Mouse (Mus musculus): Measurements from ENCODE around the gene E2f6. TPM values are rescaled to one million over a fixed set of nuclear protein-coding genes. Genes with fewer than 3 reads are reported as not detected.

E2f6 gene
- polyA plus RNA-seq, 1 experiment from 2014 or later = 11.7 TPM

- no peak for TF ChIP-seq CTCF (IDR thresholded peaks at IDR 0.05; ENCODE audit: low read depth)
- 34% methylated on average over 9 of the region's 9 CpGs for WGBS
- Histone ChIP-seq H3K9ac (ENCODE audit: low read depth, low read length) (no peak overlapping the region), H3K36me3 (ENCODE audit: control insufficient read depth, insufficient read depth) (no peaks in the 10 kb centered on the region), H3K4me3 (ENCODE audit: low read depth, low read length) (no peak overlapping the region), H3K27me3 (replicated peaks; ENCODE audit: control insufficient read depth, insufficient read depth, low read length) (no peaks in the 10 kb centered on the region), H3K4me2 (replicated peaks; ENCODE audit: low read depth) (no peak overlapping the region), H3K4me1 (replicated peaks; ENCODE audit: control insufficient read depth, insufficient read depth, low read length) (peaks cover 22% of the 10 kb centered on the region), H3K27ac (ENCODE audit: low read depth, low read length) (peak overlapping the region; percentile 65), H3K9me3 (ENCODE audit: control insufficient read depth) (no peaks in the 10 kb centered on the region)
- no peak for ATAC-seq
Observed at GRCm38 (mm10) chr12:16869870-16870404, 59.2 kb downstream of the E2f6 start.

GRCm38 (mm10) chr12:16870405-16871068, 59.8 kb downstream of the E2f6 start:
- WGBS = 18% methylated on average over 8 of the region's 8 CpGs
- H3K4me1 ChIP-seq (replicated peaks; ENCODE audit: control insufficient read depth, insufficient read depth, low read length) = peaks cover 26% of the 10 kb centered on the region
- no peak overlapping the region for H3K9ac ChIP-seq (ENCODE audit: low read depth, low read length)
- TF ChIP-seq CTCF (IDR thresholded peaks at IDR 0.05; ENCODE audit: low read depth) = 0 out of 2 replicates have a peak, but pooled peaks have one; percentile 2
- H3K4me3 ChIP-seq (ENCODE audit: low read depth, low read length) = no peak overlapping the region
- no peaks in the 10 kb centered on the region for H3K9me3 ChIP-seq (ENCODE audit: control insufficient read depth)
- no peak overlapping the region; the same call in 1 of the 2 replicates for H3K4me2 ChIP-seq (replicated peaks; ENCODE audit: low read depth)
- peak overlapping the region; percentile 65 for H3K27ac ChIP-seq (ENCODE audit: low read depth, low read length)
- no peaks in the 10 kb centered on the region for H3K27me3 ChIP-seq (replicated peaks; ENCODE audit: control insufficient read depth, insufficient read depth, low read length)
- ATAC-seq = peak; percentile 63
- no peaks in the 10 kb centered on the region for H3K36me3 ChIP-seq (ENCODE audit: control insufficient read depth, insufficient read depth)

GRCm38 (mm10) chr12:16872006-16872405, 61.2 kb downstream of the E2f6 start:
- no peak for TF ChIP-seq CTCF (IDR thresholded peaks at IDR 0.05; ENCODE audit: low read depth)
- H3K9ac ChIP-seq (ENCODE audit: low read depth, low read length) = no peak overlapping the region
- peaks cover 30% of the 10 kb centered on the region for H3K4me1 ChIP-seq (replicated peaks; ENCODE audit: control insufficient read depth, insufficient read depth, low read length)
- H3K36me3 ChIP-seq (ENCODE audit: control insufficient read depth, insufficient read depth) = no peaks in the 10 kb centered on the region
- 93% methylated on average over 1 of the region's 1 CpGs for WGBS
- H3K4me2 ChIP-seq (replicated peaks; ENCODE audit: low read depth) = no peak overlapping the region
- no peak overlapping the region for H3K4me3 ChIP-seq (ENCODE audit: low read depth, low read length)
- ATAC-seq = no peak
- no peaks in the 10 kb centered on the region for H3K27me3 ChIP-seq (replicated peaks; ENCODE audit: control insufficient read depth, insufficient read depth, low read length)
- H3K27ac ChIP-seq (ENCODE audit: low read depth, low read length) = no peak overlapping the region
- no peaks in the 10 kb centered on the region for H3K9me3 ChIP-seq (ENCODE audit: control insufficient read depth)

- Histone ChIP-seq H3K4me1 (replicated peaks; ENCODE audit: control insufficient read depth, insufficient read depth, low read length) (peaks cover 33% of the 10 kb centered on the region), H3K9ac (ENCODE audit: low read depth, low read length) (no peak overlapping the region), H3K36me3 (ENCODE audit: control insufficient read depth, insufficient read depth) (no peaks in the 10 kb centered on the region), H3K4me2 (replicated peaks; ENCODE audit: low read depth) (no peak overlapping the region), H3K4me3 (ENCODE audit: low read depth, low read length) (no peak overlapping the region), H3K27me3 (replicated peaks; ENCODE audit: control insufficient read depth, insufficient read depth, low read length) (no peaks in the 10 kb centered on the region), H3K9me3 (ENCODE audit: control insufficient read depth) (no peaks in the 10 kb centered on the region), H3K27ac (ENCODE audit: low read depth, low read length) (no peak overlapping the region)
- no peak for TF ChIP-seq CTCF (IDR thresholded peaks at IDR 0.05; ENCODE audit: low read depth)
- no peak for ATAC-seq
- WGBS = 61% methylated on average over 7 of the region's 7 CpGs
Observed at GRCm38 (mm10) chr12:16872926-16873464, 62.2 kb downstream of the E2f6 start.

- Histone ChIP-seq H3K4me2 (replicated peaks; ENCODE audit: low read depth) (no peak overlapping the region), H3K27ac (ENCODE audit: low read depth, low read length) (0 out of 2 replicates have a peak overlapping the region, but pooled peaks have one; percentile 62), H3K36me3 (ENCODE audit: control insufficient read depth, insufficient read depth) (no peaks in the 10 kb centered on the region), H3K4me1 (replicated peaks; ENCODE audit: control insufficient read depth, insufficient read depth, low read length) (peaks cover 38% of the 10 kb centered on the region), H3K4me3 (ENCODE audit: low read depth, low read length) (no peak overlapping the region), H3K9ac (ENCODE audit: low read depth, low read length) (no peak overlapping the region), H3K27me3 (replicated peaks; ENCODE audit: control insufficient read depth, insufficient read depth, low read length) (no peaks in the 10 kb centered on the region), H3K9me3 (ENCODE audit: control insufficient read depth) (no peaks in the 10 kb centered on the region)
- no peak for TF ChIP-seq CTCF (IDR thresholded peaks at IDR 0.05; ENCODE audit: low read depth)
- no peak for ATAC-seq
- WGBS = 65% methylated on average over 7 of the region's 7 CpGs
Observed at GRCm38 (mm10) chr12:16873549-16873948, 62.8 kb downstream of the E2f6 start.

- ATAC-seq = peak; percentile 55
- WGBS = 23% methylated on average over 2 of the region's 2 CpGs
- Histone ChIP-seq H3K27ac (ENCODE audit: low read depth, low read length) (peak overlapping the region; percentile 62), H3K4me3 (ENCODE audit: low read depth, low read length) (no peak overlapping the region), H3K4me1 (replicated peaks; ENCODE audit: control insufficient read depth, insufficient read depth, low read length) (peaks cover 38% of the 10 kb centered on the region), H3K36me3 (ENCODE audit: control insufficient read depth, insufficient read depth) (no peaks in the 10 kb centered on the region), H3K4me2 (replicated peaks; ENCODE audit: low read depth) (no peak overlapping the region), H3K9ac (ENCODE audit: low read depth, low read length) (no peak overlapping the region), H3K27me3 (replicated peaks; ENCODE audit: control insufficient read depth, insufficient read depth, low read length) (no peaks in the 10 kb centered on the region), H3K9me3 (ENCODE audit: control insufficient read depth) (no peaks in the 10 kb centered on the region)
- no peak for TF ChIP-seq CTCF (IDR thresholded peaks at IDR 0.05; ENCODE audit: low read depth)
Observed at GRCm38 (mm10) chr12:16874086-16874485, 63.3 kb downstream of the E2f6 start.

Measured in intestine, postnatal 0 days (tissue).